Mouse (Mus musculus) embryonic facial prominence, embryonic 15.5 days (tissue): ENCODE data around the gene Sgpp1. TPM values are rescaled to one million over a fixed set of nuclear protein-coding genes. Genes with fewer than 3 reads are reported as not detected.

ENCODE experiments used
- ATAC-seq: fragments of 200-750 bp; cut with Nextera tagmentation; 2 replicates; pipeline ENCODE4 v1.8.0; 2017; ENCODE audit warnings: low read depth, moderate TSS enrichment; ENCODE audit not compliant: insufficient number of reproducible peaks, low FRiP score, low TSS enrichment
- H3K27ac ChIP-seq: fragments of 300-500 bp; sonication (generic); replicated peaks from 2 replicates; pipeline ENCODE4 v1.5.1; 2015; ENCODE audit warnings: mild to moderate bottlenecking, inconsistent platforms
- H3K27me3 ChIP-seq: fragments of 300-500 bp; sonication (generic); 2 replicates; pipeline ENCODE4 v1.6.1; 2015; ENCODE audit warnings: inconsistent platforms
- H3K36me3 ChIP-seq: fragments of 300-500 bp; sonication (generic); 2 replicates; pipeline ENCODE4 v1.6.1; 2015; ENCODE audit warnings: mild to moderate bottlenecking, inconsistent platforms
- H3K4me1 ChIP-seq: fragments of 300-500 bp; sonication (generic); 2 replicates; pipeline ENCODE4 v1.6.1; 2015; ENCODE audit warnings: inconsistent platforms
- H3K4me2 ChIP-seq: fragments of 300-500 bp; sonication (generic); replicated peaks from 2 replicates; pipeline ENCODE4 v1.6.1; 2015; ENCODE audit warnings: mild to moderate bottlenecking, inconsistent platforms
- H3K4me3 ChIP-seq: fragments of 300-500 bp; sonication (generic); replicated peaks from 2 replicates; pipeline ENCODE4 v1.5.1; 2015; ENCODE audit warnings: mild to moderate bottlenecking, inconsistent platforms
- H3K9ac ChIP-seq: fragments of 300-500 bp; sonication (generic); 2 replicates; pipeline ENCODE4 v1.6.1; 2015; ENCODE audit warnings: inconsistent platforms
- H3K9me3 ChIP-seq: fragments of 300-500 bp; sonication (generic); replicated peaks from 2 replicates; pipeline ENCODE4 v1.6.1; 2016; ENCODE audit warnings: inconsistent platforms
- WGBS: fragments of 180-500 bp; shearing (Covaris S2); methylation state at CpG from one replicate; pipeline ENCODE4 v1.1.7; 2015; 5-methylcytosine and 5-hydroxymethylcytosine counted together
- polyA plus RNA-seq: library from polyadenylated mRNA; unstranded; fragments of >200 nt; fragmentation: Nextera tagmentation; extraction: Ambion mirVana; gene quantifications from 2 replicates; pipeline ENCODE4 v1.2.1, GENCODE M21; 2015

Gene Sgpp1
- polyA plus RNA-seq, 1 experiment from 2014 or later, result 30.4 TPM

DNA sequence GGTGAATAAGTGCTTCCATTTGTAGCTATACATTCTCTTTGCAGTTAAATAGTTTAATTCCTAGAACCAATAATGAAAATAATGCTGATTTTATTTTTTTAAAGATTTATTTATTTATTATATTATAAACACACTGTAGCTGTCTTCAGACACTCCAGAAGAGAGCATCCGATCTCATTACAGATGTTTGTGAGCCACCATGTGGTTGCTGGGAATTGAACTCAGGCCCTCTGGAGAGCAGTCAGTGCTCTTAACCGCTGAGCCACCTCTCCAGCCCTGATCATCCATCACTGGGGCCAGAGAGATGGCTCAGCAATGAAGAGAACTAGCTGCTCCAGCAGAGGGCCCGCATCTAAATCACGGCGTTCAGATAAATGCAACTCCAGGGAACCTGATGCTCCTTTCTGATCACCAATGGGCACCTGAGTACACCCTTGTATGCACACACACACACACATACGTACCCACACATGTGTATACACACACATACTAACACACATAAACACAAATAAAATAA is 3.5 kb downstream of the Sgpp1 start:
- Histone ChIP-seq H3K4me2 (no peak overlapping the region), H3K36me3 (peaks cover 7% of the 10 kb centered on the region; the same call in 1 of the 2 replicates), H3K4me3 (no peak overlapping the region), H3K4me1 (peaks cover 15% of the 10 kb centered on the region; the same call in 1 of the 2 replicates), H3K27me3 (no peaks in the 10 kb centered on the region), H3K9me3 (no peaks in the 10 kb centered on the region), H3K9ac (no peak overlapping the region), H3K27ac (no peak overlapping the region)
- WGBS, result 62% methylated on average over 6 of the region's 6 CpGs
- no peak for ATAC-seq

DNA sequence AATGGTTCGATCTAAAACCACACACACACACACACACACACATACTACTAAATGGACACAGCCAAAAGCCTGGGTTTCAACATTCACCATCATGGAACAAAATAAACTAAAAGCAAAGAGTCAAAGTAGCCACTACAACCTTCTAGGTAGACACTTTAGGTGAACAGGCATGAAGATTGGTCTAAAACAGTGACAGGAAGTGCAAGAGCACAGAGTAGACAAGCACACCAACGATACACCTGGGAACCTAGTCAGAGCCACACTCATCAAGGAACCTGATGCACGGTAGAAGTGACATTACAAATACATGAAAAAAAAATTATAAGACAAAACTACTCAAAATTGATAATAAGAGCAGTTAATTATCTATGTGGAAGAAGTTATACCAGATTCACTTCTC is 4.0 kb downstream of the Sgpp1 start:
- no peak overlapping the region for H3K9ac ChIP-seq
- peaks cover 15% of the 10 kb centered on the region; the same call in 1 of the 2 replicates for H3K4me1 ChIP-seq
- H3K27me3 ChIP-seq, result no peaks in the 10 kb centered on the region
- no peak overlapping the region for H3K27ac ChIP-seq
- H3K4me2 ChIP-seq, result no peak overlapping the region
- WGBS, result 88% methylated on average over 3 of the region's 3 CpGs
- H3K36me3 ChIP-seq, result peaks cover 7% of the 10 kb centered on the region; the same call in 1 of the 2 replicates
- ATAC-seq, result no peak
- H3K4me3 ChIP-seq, result no peak overlapping the region
- H3K9me3 ChIP-seq, result no peaks in the 10 kb centered on the region

DNA sequence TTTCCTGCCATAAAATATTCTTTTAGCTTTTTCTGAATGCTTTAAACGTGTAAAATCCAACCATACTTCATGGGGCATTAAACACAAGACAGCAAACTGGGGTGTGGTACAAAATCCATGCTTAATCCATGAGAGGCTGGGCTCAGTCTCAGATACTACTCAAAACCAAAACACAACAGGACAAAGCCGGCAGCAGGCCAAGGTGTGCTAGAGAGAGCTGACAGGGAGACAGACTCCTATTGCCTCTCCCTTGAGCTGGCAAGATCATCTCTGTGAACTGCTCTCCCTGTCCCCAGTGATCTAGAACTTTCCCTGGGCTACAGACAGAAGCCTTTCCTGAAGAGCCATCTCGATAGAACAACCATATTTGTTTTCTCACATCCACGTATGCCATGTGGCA is 5.1 kb downstream of the Sgpp1 start:
- H3K9ac ChIP-seq, result no peak overlapping the region
- no peak for ATAC-seq
- H3K9me3 ChIP-seq, result no peaks in the 10 kb centered on the region
- peaks cover 7% of the 10 kb centered on the region; the same call in 1 of the 2 replicates for H3K36me3 ChIP-seq
- whole genome bisulfite sequencing, result 69% methylated on average over 4 of the region's 4 CpGs
- H3K4me3 ChIP-seq, result no peak overlapping the region
- no peak overlapping the region for H3K27ac ChIP-seq
- H3K27me3 ChIP-seq, result no peaks in the 10 kb centered on the region
- no peak overlapping the region for H3K4me2 ChIP-seq
- H3K4me1 ChIP-seq, result peaks cover 12% of the 10 kb centered on the region; the same call in 1 of the 2 replicates

DNA sequence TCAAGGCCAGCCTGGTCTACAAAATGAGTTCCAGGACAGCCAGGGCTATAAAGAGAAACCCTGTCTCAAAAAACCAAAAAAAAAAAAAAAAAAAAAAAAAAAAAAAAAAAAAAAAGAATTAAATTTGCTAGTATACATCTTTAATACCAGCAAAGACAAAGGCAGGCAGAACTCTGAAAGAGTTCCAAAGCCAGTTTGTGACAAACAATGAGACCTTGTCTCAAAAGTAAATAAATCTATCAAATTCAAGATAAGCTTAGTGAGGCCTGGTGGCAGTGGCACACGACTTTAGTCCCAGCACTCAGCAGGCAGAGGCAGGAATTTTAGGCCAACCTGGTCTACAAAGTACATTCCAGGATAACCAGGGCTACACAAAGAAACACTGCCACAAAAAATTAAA is 5.7 kb downstream of the Sgpp1 start:
- Histone ChIP-seq H3K36me3 (peaks cover 7% of the 10 kb centered on the region; the same call in 1 of the 2 replicates), H3K27ac (no peak overlapping the region), H3K4me1 (peaks cover 12% of the 10 kb centered on the region; the same call in 1 of the 2 replicates), H3K9me3 (no peaks in the 10 kb centered on the region), H3K9ac (no peak overlapping the region), H3K27me3 (no peaks in the 10 kb centered on the region), H3K4me2 (no peak overlapping the region), H3K4me3 (no peak overlapping the region)
- no peak for ATAC-seq
- WGBS, result 71% methylated on average over 1 of the region's 1 CpGs

DNA sequence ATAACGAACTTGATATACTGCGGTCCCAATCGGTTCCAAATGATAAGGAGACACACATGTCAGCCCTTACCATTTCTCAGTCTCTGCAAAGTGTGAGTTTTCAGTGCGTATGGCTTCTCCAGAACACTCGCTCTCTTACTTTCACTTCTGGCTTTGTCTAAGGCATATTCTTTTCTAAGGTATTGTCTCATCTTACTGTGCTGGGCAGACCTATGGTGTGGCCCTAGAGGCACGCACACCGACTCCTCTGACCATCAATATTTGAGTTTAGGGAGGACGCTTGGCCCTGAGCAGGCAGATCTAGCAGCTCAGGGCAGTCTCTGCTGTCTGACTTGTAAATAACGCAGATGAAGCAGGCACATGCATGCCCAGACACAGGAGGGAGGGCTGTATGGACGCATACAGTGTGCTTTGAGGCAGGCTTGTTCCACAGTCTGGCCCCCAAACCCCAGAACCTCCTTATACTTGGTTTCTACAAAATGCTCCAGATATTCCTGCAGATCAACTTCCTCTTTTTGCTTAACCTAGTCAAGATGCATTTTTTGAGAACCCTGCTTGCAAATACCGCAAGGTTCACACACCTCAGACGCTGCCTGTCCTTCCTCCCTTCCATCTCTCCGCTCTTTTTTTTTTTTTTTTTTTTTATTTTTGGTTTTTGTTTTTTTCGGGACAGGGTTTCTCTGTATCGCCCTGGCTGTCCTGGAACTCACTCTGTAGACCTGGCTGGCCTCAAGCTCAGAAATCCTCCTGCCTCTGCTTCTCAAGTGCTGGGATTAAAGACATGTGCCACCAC is 8.0 kb downstream of the Sgpp1 start:
- ATAC-seq, result no peak
- Histone ChIP-seq H3K9ac (no peak overlapping the region), H3K4me1 (no peaks in the 10 kb centered on the region)

DNA sequence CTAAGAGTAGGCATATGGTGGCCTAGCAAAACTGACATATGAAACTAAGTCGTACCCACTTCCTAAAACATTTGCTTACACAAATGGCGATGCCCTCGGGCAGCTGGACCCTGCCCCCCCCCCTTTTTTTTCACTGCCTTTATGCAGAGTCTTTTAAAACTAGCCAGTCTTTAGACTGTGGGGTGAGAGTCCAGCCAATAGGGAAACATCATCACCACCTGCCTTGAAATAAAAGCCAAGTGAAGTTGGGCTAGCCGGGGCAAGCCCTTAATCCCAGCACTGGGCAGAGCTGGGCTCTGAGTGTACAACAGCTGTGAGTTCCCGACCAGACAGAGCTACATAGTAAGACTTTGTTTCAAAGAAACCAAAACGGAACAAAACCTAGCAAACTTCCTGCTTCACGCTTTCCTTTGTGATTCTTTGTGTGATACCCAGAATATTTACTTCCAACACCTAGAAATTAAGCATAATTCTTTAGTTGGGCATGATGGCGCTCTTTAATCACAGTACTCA is 9.1 kb downstream of the Sgpp1 start:
- ATAC-seq, result peak; percentile 47; the same call in 1 of the 2 replicates
- Histone ChIP-seq H3K9ac (no peak overlapping the region), H3K4me1 (no peaks in the 10 kb centered on the region), H3K27ac (no peak overlapping the region), H3K4me3 (no peak overlapping the region), H3K36me3 (peaks cover 7% of the 10 kb centered on the region; the same call in 1 of the 2 replicates), H3K9me3 (no peaks in the 10 kb centered on the region), H3K27me3 (no peaks in the 10 kb centered on the region), H3K4me2 (no peak overlapping the region)
- 75% methylated on average over 8 of the region's 8 CpGs for WGBS

More for the DNA sequence above, 8.0 kb downstream of the Sgpp1 start:
- no peak overlapping the region for H3K4me3 ChIP-seq
- H3K27me3 ChIP-seq, result no peaks in the 10 kb centered on the region
- WGBS, result 83% methylated on average over 15 of the region's 15 CpGs
- H3K36me3 ChIP-seq, result peaks cover 7% of the 10 kb centered on the region; the same call in 1 of the 2 replicates
- no peak overlapping the region for H3K27ac ChIP-seq
- H3K9me3 ChIP-seq, result no peaks in the 10 kb centered on the region
- no peak overlapping the region for H3K4me2 ChIP-seq

DNA sequence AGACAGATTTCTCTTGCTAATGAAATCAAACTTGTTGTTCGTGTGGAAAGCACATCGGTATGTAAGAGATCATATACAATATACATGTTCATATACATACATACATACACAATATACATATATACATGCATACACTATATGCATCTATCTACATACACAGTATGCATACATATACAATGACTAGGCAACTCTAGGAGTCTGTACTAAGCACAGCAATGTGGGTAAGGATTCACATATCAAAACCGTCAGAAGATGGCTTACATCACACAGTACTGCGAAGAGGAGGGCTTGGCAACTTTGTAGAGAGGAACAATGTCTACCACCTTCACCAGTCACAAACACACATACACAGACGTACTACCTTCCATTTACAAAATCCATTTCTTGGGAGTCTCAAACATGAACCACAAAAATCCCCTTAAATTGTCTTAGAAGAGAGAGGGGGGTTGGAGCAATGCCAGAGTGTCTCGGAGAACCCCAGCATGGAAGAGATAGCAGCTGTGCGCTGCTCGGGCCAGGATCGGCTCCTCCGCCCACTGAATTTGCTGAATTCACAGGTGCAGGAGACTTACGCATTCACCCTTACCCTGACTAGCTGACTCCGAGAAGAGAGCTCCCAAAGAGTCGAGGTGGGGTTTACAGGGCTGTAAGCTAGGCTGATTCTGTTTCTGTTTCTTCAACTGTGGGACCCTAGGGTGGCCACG is 10.8 kb downstream of the Sgpp1 start:
- Histone ChIP-seq H3K36me3 (peaks cover 13% of the 10 kb centered on the region; the same call in 1 of the 2 replicates), H3K9ac (no peak overlapping the region), H3K4me2 (no peak overlapping the region), H3K27me3 (no peaks in the 10 kb centered on the region), H3K27ac (no peak overlapping the region), H3K4me1 (no peaks in the 10 kb centered on the region), H3K4me3 (no peak overlapping the region), H3K9me3 (no peaks in the 10 kb centered on the region)
- 81% methylated on average over 14 of the region's 14 CpGs for WGBS
- no peak for ATAC-seq

DNA sequence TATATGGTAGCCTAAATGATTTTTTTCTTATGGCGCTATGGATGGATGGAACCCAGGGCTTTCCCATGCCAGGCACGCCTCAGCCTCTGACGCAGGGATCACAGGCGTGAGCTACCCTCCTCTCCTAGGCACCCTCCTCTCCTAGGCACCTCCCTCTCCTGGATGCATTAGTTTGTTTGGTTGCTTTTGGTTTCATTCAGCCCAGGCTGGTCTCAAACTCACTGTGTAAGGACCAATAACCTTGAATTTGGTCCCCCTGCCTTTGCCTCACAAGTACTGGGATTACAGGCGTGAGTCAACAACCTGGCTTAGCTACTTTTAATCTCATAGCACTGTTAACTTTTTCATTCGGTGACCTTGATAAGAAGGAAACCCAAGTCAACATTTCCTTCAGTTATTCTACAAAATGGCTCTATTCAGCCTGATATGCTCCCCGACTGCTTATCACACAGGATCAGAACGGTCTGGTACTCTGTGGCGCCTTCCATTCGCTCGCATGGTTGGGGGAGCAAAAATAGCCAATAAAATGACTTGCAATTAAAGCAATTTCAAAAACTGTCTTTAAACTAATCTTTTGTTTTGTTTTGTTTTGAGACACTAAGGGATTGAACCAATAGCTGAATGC is 11.6 kb downstream of the Sgpp1 start:
- H3K27me3 ChIP-seq, result no peaks in the 10 kb centered on the region
- H3K9ac ChIP-seq, result no peak overlapping the region
- H3K9me3 ChIP-seq, result no peaks in the 10 kb centered on the region
- no peak overlapping the region for H3K4me2 ChIP-seq
- H3K36me3 ChIP-seq, result peaks cover 15% of the 10 kb centered on the region; the same call in 1 of the 2 replicates
- no peak overlapping the region for H3K27ac ChIP-seq
- no peak overlapping the region for H3K4me3 ChIP-seq
- H3K4me1 ChIP-seq, result no peaks in the 10 kb centered on the region
- ATAC-seq, result no peak
- 89% methylated on average over 11 of the region's 11 CpGs for WGBS

DNA sequence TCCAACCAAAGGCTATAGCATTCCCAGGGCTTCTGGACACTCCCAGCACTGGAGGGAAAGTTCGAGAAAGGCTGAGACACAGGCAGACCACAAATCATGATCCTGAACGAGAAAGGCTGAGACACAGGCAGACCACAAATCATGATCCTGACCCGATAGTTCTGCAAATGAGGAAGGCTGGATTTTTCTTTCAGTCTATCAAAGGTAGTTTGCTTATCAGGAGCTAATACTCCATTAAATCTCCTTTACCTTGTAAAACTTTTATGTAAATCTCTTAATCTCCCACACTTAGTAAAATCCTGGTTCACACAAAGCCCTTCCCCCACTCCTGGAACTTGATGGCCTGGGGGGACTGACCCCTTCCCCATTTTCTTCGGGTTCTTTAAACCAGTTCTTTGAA is 13.6 kb downstream of the Sgpp1 start:
- 20% methylated on average over 4 of the region's 4 CpGs for WGBS
- H3K9ac ChIP-seq, result no peak overlapping the region
- no peak for ATAC-seq
- H3K27ac ChIP-seq, result no peak overlapping the region
- H3K27me3 ChIP-seq, result no peaks in the 10 kb centered on the region
- no peaks in the 10 kb centered on the region for H3K9me3 ChIP-seq
- H3K36me3 ChIP-seq, result peaks cover 10% of the 10 kb centered on the region; the same call in 1 of the 2 replicates
- H3K4me3 ChIP-seq, result no peak overlapping the region
- H3K4me1 ChIP-seq, result no peaks in the 10 kb centered on the region
- H3K4me2 ChIP-seq, result no peak overlapping the region

DNA sequence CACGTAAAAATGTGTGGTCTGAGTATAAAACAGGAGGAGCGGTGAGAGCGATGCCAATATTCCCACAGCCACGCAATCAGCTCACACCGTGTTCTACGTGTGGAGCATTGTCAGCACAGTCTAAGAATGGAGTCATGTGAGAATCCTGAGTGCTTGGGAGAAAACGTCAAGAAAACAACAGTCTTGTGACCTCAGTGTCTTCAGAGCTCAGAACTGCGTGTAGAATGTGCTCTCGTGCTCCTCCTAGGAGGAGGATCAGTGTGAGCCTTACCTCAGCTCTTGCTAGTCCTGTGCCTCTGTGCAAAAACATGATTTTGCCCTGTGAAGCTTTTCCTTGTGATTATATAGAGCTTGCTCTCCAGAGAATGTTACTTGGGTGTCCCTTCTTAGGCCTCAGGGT is 14.5 kb downstream of the Sgpp1 start:
- Histone ChIP-seq H3K27me3 (no peaks in the 10 kb centered on the region), H3K27ac (no peak overlapping the region), H3K9me3 (no peaks in the 10 kb centered on the region), H3K4me2 (no peak overlapping the region), H3K9ac (no peak overlapping the region), H3K4me3 (no peak overlapping the region), H3K36me3 (peaks cover 14% of the 10 kb centered on the region), H3K4me1 (no peaks in the 10 kb centered on the region)
- 65% methylated on average over 9 of the region's 9 CpGs for WGBS
- ATAC-seq, result no peak

DNA sequence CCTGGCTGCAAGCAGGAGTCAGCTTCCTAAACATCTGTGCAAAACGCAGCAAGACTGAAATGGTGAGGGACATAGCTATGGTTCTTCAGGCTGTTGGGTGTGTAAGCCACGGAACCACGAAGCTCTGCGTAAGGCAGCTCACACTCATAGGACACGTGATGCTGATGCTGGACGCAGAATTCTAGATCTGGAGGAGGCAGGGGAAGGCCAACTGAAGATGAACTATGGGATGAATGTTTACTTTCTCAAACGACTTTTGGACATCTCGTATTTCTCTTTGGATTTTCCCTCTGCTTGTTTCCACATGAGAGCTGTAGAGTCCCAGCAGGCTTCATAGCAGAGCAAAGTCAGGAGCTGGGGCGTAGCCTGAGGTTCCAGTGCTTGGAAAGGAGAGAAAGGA is 21.9 kb downstream of the Sgpp1 start:
- WGBS, result 81% methylated on average over 9 of the region's 9 CpGs
- H3K4me2 ChIP-seq, result no peak overlapping the region

More for the DNA sequence above, 21.9 kb downstream of the Sgpp1 start:
- H3K4me1 ChIP-seq, result no peaks in the 10 kb centered on the region
- peaks cover 7% of the 10 kb centered on the region for H3K36me3 ChIP-seq
- ATAC-seq, result no peak
- no peaks in the 10 kb centered on the region for H3K9me3 ChIP-seq
- H3K27me3 ChIP-seq, result no peaks in the 10 kb centered on the region
- H3K4me3 ChIP-seq, result no peak overlapping the region
- H3K9ac ChIP-seq, result no peak overlapping the region
- no peak overlapping the region for H3K27ac ChIP-seq
